Mouse (Mus musculus): ENCODE measurements around the gene Zcchc7. TPM values are rescaled to one million over a fixed set of nuclear protein-coding genes. Genes with fewer than 3 reads are reported as not detected.

Zcchc7 gene
- polyA plus RNA-seq, 1 experiment from 2014 or later, result 58.9 TPM

- ATAC-seq (ENCODE audit: insufficient number of reproducible peaks, insufficient read depth, low FRiP score, low read depth), result no peak
- Histone ChIP-seq H3K4me1 (ENCODE audit: control insufficient read depth, insufficient read depth, low read length) (no peaks in the 10 kb centered on the region), H3K9ac (replicated peaks; ENCODE audit: low read depth, low read length) (no peak overlapping the region), H3K4me3 (ENCODE audit: low read depth, low read length) (no peak overlapping the region), H3K9me3 (ENCODE audit: control insufficient read depth, low read depth, low read length) (no peaks in the 10 kb centered on the region), H3K36me3 (ENCODE audit: control insufficient read depth, insufficient read depth, low read length) (no peaks in the 10 kb centered on the region), H3K4me2 (replicated peaks; ENCODE audit: low read depth, low read length) (no peak overlapping the region), H3K27me3 (ENCODE audit: control insufficient read depth, insufficient read depth, low read length) (no peaks in the 10 kb centered on the region), H3K27ac (ENCODE audit: low read length) (no peak overlapping the region)
- 58% methylated on average over 3 of the region's 3 CpGs for WGBS
Measured at GRCm38 (mm10) chr4:44778316-44778715, 22.6 kb downstream of the Zcchc7 start.

GRCm38 (mm10) chr4:44780462-44781157 is 24.9 kb downstream of the Zcchc7 start:
- H3K4me3 ChIP-seq (ENCODE audit: low read depth, low read length), result no peak overlapping the region

GRCm38 (mm10) chr4:44781494-44781893 is 25.8 kb downstream of the Zcchc7 start:
- Histone ChIP-seq H3K4me2 (replicated peaks; ENCODE audit: low read depth, low read length) (no peak overlapping the region), H3K36me3 (ENCODE audit: control insufficient read depth, insufficient read depth, low read length) (no peaks in the 10 kb centered on the region), H3K9me3 (ENCODE audit: control insufficient read depth, low read depth, low read length) (no peaks in the 10 kb centered on the region), H3K9ac (replicated peaks; ENCODE audit: low read depth, low read length) (no peak overlapping the region), H3K27me3 (ENCODE audit: control insufficient read depth, insufficient read depth, low read length) (no peaks in the 10 kb centered on the region), H3K27ac (ENCODE audit: low read length) (no peak overlapping the region), H3K4me3 (ENCODE audit: low read depth, low read length) (no peak overlapping the region), H3K4me1 (ENCODE audit: control insufficient read depth, insufficient read depth, low read length) (no peaks in the 10 kb centered on the region)
- 80% methylated on average over 1 of the region's 1 CpGs for WGBS
- ATAC-seq (ENCODE audit: insufficient number of reproducible peaks, insufficient read depth, low FRiP score, low read depth), result no peak

More at GRCm38 (mm10) chr4:44780462-44781157, 24.9 kb downstream of the Zcchc7 start:
- no peaks in the 10 kb centered on the region for H3K9me3 ChIP-seq (ENCODE audit: control insufficient read depth, low read depth, low read length)
- H3K27me3 ChIP-seq (ENCODE audit: control insufficient read depth, insufficient read depth, low read length), result no peaks in the 10 kb centered on the region
- no peaks in the 10 kb centered on the region for H3K36me3 ChIP-seq (ENCODE audit: control insufficient read depth, insufficient read depth, low read length)
- no peak overlapping the region for H3K4me2 ChIP-seq (replicated peaks; ENCODE audit: low read depth, low read length)
- 74% methylated on average over 4 of the region's 4 CpGs for WGBS
- H3K9ac ChIP-seq (replicated peaks; ENCODE audit: low read depth, low read length), result no peak overlapping the region
- no peak for ATAC-seq (ENCODE audit: insufficient number of reproducible peaks, insufficient read depth, low FRiP score, low read depth)
- H3K27ac ChIP-seq (ENCODE audit: low read length), result no peak overlapping the region
- no peaks in the 10 kb centered on the region for H3K4me1 ChIP-seq (ENCODE audit: control insufficient read depth, insufficient read depth, low read length)

DNA sequence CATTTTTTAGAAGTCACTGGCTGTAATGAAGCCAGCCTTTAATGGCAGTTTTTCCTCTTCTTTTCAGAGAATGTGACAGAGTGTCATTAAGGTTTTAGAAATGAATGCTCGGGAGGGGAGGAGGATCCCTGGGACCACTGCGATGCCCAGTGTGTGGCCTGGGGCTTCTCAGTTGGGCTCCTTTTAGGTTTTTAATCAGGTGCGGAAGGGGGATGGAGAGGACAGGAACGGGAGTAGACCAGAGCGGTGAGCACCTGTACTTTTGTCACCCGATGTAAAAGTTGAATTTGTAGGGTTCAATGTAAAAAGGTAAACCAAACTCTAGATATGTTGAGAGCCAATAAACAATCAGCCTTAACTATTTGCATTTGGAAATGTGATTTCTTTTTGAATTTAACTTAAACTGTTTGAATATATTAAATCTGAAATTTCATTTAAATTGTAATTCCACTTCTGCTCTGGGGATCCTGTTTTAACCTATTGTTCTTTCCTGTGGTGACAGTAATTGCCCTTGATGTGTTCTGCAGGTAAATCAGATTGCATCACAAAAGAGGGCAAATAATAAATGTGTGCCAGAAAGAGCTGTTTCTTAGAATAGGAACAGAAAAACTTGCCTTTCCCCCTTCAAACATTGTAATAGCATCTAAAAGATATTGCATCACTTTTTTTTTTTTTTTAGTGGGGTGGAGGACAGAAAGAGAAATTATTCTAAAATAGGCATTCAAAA is 28.1 kb downstream of the Zcchc7 start:
- Histone ChIP-seq H3K27ac (ENCODE audit: low read length) (no peak overlapping the region), H3K27me3 (ENCODE audit: control insufficient read depth, insufficient read depth, low read length) (no peaks in the 10 kb centered on the region), H3K36me3 (ENCODE audit: control insufficient read depth, insufficient read depth, low read length) (no peaks in the 10 kb centered on the region), H3K4me1 (ENCODE audit: control insufficient read depth, insufficient read depth, low read length) (no peaks in the 10 kb centered on the region), H3K9me3 (ENCODE audit: control insufficient read depth, low read depth, low read length) (no peaks in the 10 kb centered on the region), H3K4me2 (replicated peaks; ENCODE audit: low read depth, low read length) (no peak overlapping the region), H3K4me3 (ENCODE audit: low read depth, low read length) (no peak overlapping the region), H3K9ac (replicated peaks; ENCODE audit: low read depth, low read length) (no peak overlapping the region)
- WGBS, result 56% methylated on average over 6 of the region's 6 CpGs
- no peak for ATAC-seq (ENCODE audit: insufficient number of reproducible peaks, insufficient read depth, low FRiP score, low read depth)

DNA sequence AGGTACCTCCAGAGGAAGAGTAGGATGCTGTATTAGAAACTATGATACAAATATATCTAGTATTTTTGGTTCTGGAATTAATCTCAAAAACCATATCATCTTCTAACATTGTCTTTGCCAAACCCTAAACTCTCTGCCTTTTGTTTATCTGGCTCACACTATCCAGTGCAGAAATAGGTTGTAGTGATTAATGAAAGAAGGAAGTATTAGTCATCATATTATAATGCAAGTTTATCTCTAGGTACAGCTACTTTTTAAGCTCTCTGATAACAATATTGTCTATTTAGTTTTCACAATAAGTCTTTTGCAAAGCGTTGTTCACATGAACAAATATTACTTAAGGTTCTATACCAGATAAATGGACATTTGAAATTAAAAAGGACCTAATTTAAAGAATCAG is 57.2 kb downstream of the Zcchc7 start:
- Histone ChIP-seq H3K27ac (ENCODE audit: low read length) (no peak overlapping the region), H3K9ac (replicated peaks; ENCODE audit: low read depth, low read length) (no peak overlapping the region)
- no peak for ATAC-seq (ENCODE audit: insufficient number of reproducible peaks, insufficient read depth, low FRiP score, low read depth)

DNA sequence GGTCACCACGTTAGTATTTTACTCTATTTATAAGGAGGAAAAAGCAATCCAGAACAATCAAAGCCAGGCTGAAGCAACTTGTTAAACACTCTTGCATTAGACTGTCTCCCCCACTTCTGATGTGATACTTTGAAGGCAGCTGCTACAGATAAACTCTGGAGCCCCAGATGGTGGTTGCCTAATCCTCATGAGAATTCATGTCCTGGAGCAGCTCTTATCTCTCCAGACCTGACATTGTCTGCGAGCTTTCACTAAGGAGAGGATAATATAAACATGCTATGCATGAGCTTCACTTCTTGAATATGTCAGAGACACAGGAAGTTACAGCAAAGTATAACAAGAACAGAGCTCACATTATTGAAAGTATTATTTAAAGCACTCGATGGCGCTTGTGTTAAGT is 58.1 kb downstream of the Zcchc7 start:
- H3K4me3 ChIP-seq (ENCODE audit: low read depth, low read length), result no peak overlapping the region
- no peaks in the 10 kb centered on the region for H3K36me3 ChIP-seq (ENCODE audit: control insufficient read depth, insufficient read depth, low read length)
- H3K4me1 ChIP-seq (ENCODE audit: control insufficient read depth, insufficient read depth, low read length), result 0 out of 2 replicates have a peak, but pooled peaks cover 2% of the 10 kb centered on the region
- whole genome bisulfite sequencing, result 24% methylated on average over 4 of the region's 4 CpGs
- no peak overlapping the region for H3K4me2 ChIP-seq (replicated peaks; ENCODE audit: low read depth, low read length)
- H3K9ac ChIP-seq (replicated peaks; ENCODE audit: low read depth, low read length), result no peak overlapping the region
- no peaks in the 10 kb centered on the region for H3K27me3 ChIP-seq (ENCODE audit: control insufficient read depth, insufficient read depth, low read length)
- ATAC-seq (ENCODE audit: insufficient number of reproducible peaks, insufficient read depth, low FRiP score, low read depth), result no peak
- no peak overlapping the region for H3K27ac ChIP-seq (ENCODE audit: low read length)
- no peaks in the 10 kb centered on the region for H3K9me3 ChIP-seq (ENCODE audit: control insufficient read depth, low read depth, low read length)

More for the DNA sequence above, 57.2 kb downstream of the Zcchc7 start:
- Histone ChIP-seq H3K4me1 (ENCODE audit: control insufficient read depth, insufficient read depth, low read length) (0 out of 2 replicates have a peak, but pooled peaks cover 2% of the 10 kb centered on the region), H3K27me3 (ENCODE audit: control insufficient read depth, insufficient read depth, low read length) (no peaks in the 10 kb centered on the region), H3K4me3 (ENCODE audit: low read depth, low read length) (no peak overlapping the region), H3K4me2 (replicated peaks; ENCODE audit: low read depth, low read length) (no peak overlapping the region), H3K9me3 (ENCODE audit: control insufficient read depth, low read depth, low read length) (no peaks in the 10 kb centered on the region), H3K36me3 (ENCODE audit: control insufficient read depth, insufficient read depth, low read length) (no peaks in the 10 kb centered on the region)
- WGBS, result 82% methylated on average over 1 of the region's 1 CpGs

GRCm38 (mm10) chr4:44816584-44816983 is 60.9 kb downstream of the Zcchc7 start:
- ATAC-seq (ENCODE audit: insufficient number of reproducible peaks, insufficient read depth, low FRiP score, low read depth), result no peak

DNA sequence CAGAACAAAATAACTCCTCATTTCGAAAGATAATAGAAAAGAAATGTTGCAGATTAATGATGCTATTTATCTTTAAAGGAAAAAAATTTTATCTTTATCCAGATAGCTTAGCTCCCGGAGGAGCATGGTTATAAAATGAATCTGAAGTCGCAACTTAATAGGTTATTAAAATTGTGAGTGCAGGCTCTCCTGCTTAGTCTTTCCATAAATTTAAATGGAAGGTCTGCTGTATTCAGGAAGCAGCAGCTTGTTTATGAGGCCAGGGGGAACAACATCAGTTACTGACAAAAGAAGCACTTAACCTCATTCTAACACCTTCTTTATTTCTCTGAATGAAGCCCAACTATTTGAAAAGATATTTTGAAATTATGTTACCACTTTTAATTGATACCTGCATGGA is 74.9 kb downstream of the Zcchc7 start:
- no peak overlapping the region for H3K4me2 ChIP-seq (replicated peaks; ENCODE audit: low read depth, low read length)
- no peaks in the 10 kb centered on the region for H3K27me3 ChIP-seq (ENCODE audit: control insufficient read depth, insufficient read depth, low read length)
- H3K9ac ChIP-seq (replicated peaks; ENCODE audit: low read depth, low read length), result no peak overlapping the region
- no peaks in the 10 kb centered on the region for H3K9me3 ChIP-seq (ENCODE audit: control insufficient read depth, low read depth, low read length)
- H3K36me3 ChIP-seq (ENCODE audit: control insufficient read depth, insufficient read depth, low read length), result no peaks in the 10 kb centered on the region
- no peak overlapping the region for H3K27ac ChIP-seq (ENCODE audit: low read length)
- H3K4me3 ChIP-seq (ENCODE audit: low read depth, low read length), result no peak overlapping the region
- WGBS, result 64% methylated on average over 3 of the region's 3 CpGs
- H3K4me1 ChIP-seq (ENCODE audit: control insufficient read depth, insufficient read depth, low read length), result no peaks in the 10 kb centered on the region
- no peak for ATAC-seq (ENCODE audit: insufficient number of reproducible peaks, insufficient read depth, low FRiP score, low read depth)

More at GRCm38 (mm10) chr4:44816584-44816983, 60.9 kb downstream of the Zcchc7 start:
- no peak overlapping the region for H3K4me3 ChIP-seq (ENCODE audit: low read depth, low read length)
- no peak overlapping the region for H3K9ac ChIP-seq (replicated peaks; ENCODE audit: low read depth, low read length)
- H3K4me2 ChIP-seq (replicated peaks; ENCODE audit: low read depth, low read length), result no peak overlapping the region
- H3K4me1 ChIP-seq (ENCODE audit: control insufficient read depth, insufficient read depth, low read length), result 0 out of 2 replicates have a peak, but pooled peaks cover 2% of the 10 kb centered on the region
- WGBS, result 55% methylated on average over 7 of the region's 7 CpGs
- no peaks in the 10 kb centered on the region for H3K27me3 ChIP-seq (ENCODE audit: control insufficient read depth, insufficient read depth, low read length)
- no peaks in the 10 kb centered on the region for H3K36me3 ChIP-seq (ENCODE audit: control insufficient read depth, insufficient read depth, low read length)
- no peaks in the 10 kb centered on the region for H3K9me3 ChIP-seq (ENCODE audit: control insufficient read depth, low read depth, low read length)
- H3K27ac ChIP-seq (ENCODE audit: low read length), result no peak overlapping the region
